Mouse (Mus musculus) left cerebral cortex, postnatal 25 days (tissue): ENCODE results near the gene Abcc9. TPM values are rescaled to one million over a fixed set of nuclear protein-coding genes. Genes with fewer than 3 reads are reported as not detected.
"Not testable (repeated sequence)": the region's sequence is repeated elsewhere in the genome, so short reads cannot be mapped to it uniquely, and the experiment has no call there.

Experiments used
- DNase-seq, 2 experiments: peaks; one replicate each; pipeline ENCODE4 v3.0.0; 2022; ENCODE audit warnings: low spot score in 2 of 2, mixed read lengths in 1 of 2
- intact Hi-C: fragments of 180-260 bp; cut with DNase I; formaldehyde crosslinking; loops from one replicate; pipeline ENCODE4 v1.15.1; 2025
- total RNA-seq, 2 experiments: library from RNA; stranded (reverse); gene quantifications; 2 replicates each; pipeline ENCODE4 v1.2.3; 2021

The Abcc9 gene
- total RNA-seq, 2 experiments from 2014 or later = 3.6 to 4.4 TPM

GRCm38 (mm10) chr6:142710690-142711089 is 8.6 kb upstream of the Abcc9 start:
- intact Hi-C loops = no loop called here
- no peak for DNase-seq

- DNase-seq = no peak
- intact Hi-C loops = no loop called here
These were observed 6.3 kb upstream of the Abcc9 start for GRCm38 (mm10) chr6:142708369-142708768.

- no peak for DNase-seq
- intact Hi-C loops = no loop called here
These were observed 4.6 kb upstream of the Abcc9 start for GRCm38 (mm10) chr6:142706688-142707087.

- no peak for DNase-seq
- intact Hi-C loops = no loop called here
These were observed 1.4 kb upstream of the Abcc9 start for GRCm38 (mm10) chr6:142703441-142703930.

GRCm38 (mm10) chr6:142701161-142701560 is 954 bp downstream of the Abcc9 start:
- intact Hi-C loops = no loop called here
- no peak for DNase-seq

- no peak for DNase-seq
- intact Hi-C loops = no loop called here
These were observed 1.4 kb downstream of the Abcc9 start for GRCm38 (mm10) chr6:142700753-142701152.

- no peak for DNase-seq
- intact Hi-C loops = no loop called here
These were observed 10.0 kb downstream of the Abcc9 start for GRCm38 (mm10) chr6:142692085-142692484.

GRCm38 (mm10) chr6:142689673-142690072 is 12.4 kb downstream of the Abcc9 start:
- DNase-seq = no peak
- intact Hi-C loops = no loop called here

- peak in 1 of 2 experiments; percentile 40 for DNase-seq
- intact Hi-C loops = no loop called here
These were observed 19.0 kb downstream of the Abcc9 start for GRCm38 (mm10) chr6:142682985-142683691.

- intact Hi-C loops = no loop called here
- no peak for DNase-seq
These were observed 32.1 kb downstream of the Abcc9 start for GRCm38 (mm10) chr6:142670021-142670420.

- intact Hi-C loops = no loop called here
- DNase-seq = peak in 1 of 2 experiments; percentile 8
These were observed 32.8 kb downstream of the Abcc9 start for GRCm38 (mm10) chr6:142669343-142669742.

GRCm38 (mm10) chr6:142668831-142669230 is 33.3 kb downstream of the Abcc9 start:
- intact Hi-C loops = no loop called here
- no peak for DNase-seq

- intact Hi-C loops = no loop called here
- no peak for DNase-seq
These were observed 33.7 kb downstream of the Abcc9 start for GRCm38 (mm10) chr6:142668419-142668766.

- no peak for DNase-seq
- intact Hi-C loops = no loop called here
These were observed 34.3 kb downstream of the Abcc9 start for GRCm38 (mm10) chr6:142667701-142668418.

- intact Hi-C loops, DNase-seq: not testable (repeated sequence)
These were observed 40.1 kb downstream of the Abcc9 start for GRCm38 (mm10) chr6:142662056-142662455.

GRCm38 (mm10) chr6:142659038-142659437 is 43.1 kb downstream of the Abcc9 start:
- no peak for DNase-seq
- intact Hi-C loops = no loop called here

- intact Hi-C loops = no loop called here
- DNase-seq = no peak
These were observed 47.6 kb downstream of the Abcc9 start for GRCm38 (mm10) chr6:142654561-142654960.

- no peak for DNase-seq
- intact Hi-C loops = no loop called here
These were observed 49.9 kb downstream of the Abcc9 start for GRCm38 (mm10) chr6:142652175-142652574.

- intact Hi-C loops = no loop called here
- no peak for DNase-seq
These were observed 52.8 kb downstream of the Abcc9 start for GRCm38 (mm10) chr6:142649331-142649730.

- intact Hi-C loops = no loop called here
These were observed 56.6 kb downstream of the Abcc9 start for GRCm38 (mm10) chr6:142645474-142645873.

GRCm38 (mm10) chr6:142639301-142639700 is 62.8 kb downstream of the Abcc9 start:
- intact Hi-C loops = no loop called here
- no peak for DNase-seq

More at GRCm38 (mm10) chr6:142645474-142645873, 56.6 kb downstream of the Abcc9 start:
- DNase-seq = no peak
